Mouse (Mus musculus) hindbrain, embryonic 13.5 days (tissue): ENCODE measurements around the gene Zbp1. TPM values are rescaled to one million over a fixed set of nuclear protein-coding genes. Genes with fewer than 3 reads are reported as not detected.

Experiments
- ATAC-seq: fragments of 200-750 bp; cut with Nextera tagmentation; 2 replicates; pipeline ENCODE4 v1.8.0; 2017; ENCODE audit warnings: moderate TSS enrichment; ENCODE audit not compliant: low FRiP score
- H3K27ac ChIP-seq: fragments of 300-500 bp; sonication (generic); 2 replicates; pipeline ENCODE4 v1.5.1; 2015; ENCODE audit warnings: inconsistent platforms, mild to moderate bottlenecking, moderate library complexity
- H3K27me3 ChIP-seq: fragments of 300-500 bp; sonication (generic); 2 replicates; pipeline ENCODE4 v1.6.1; 2015; ENCODE audit warnings: mild to moderate bottlenecking, inconsistent platforms
- H3K36me3 ChIP-seq: fragments of 300-500 bp; sonication (generic); 2 replicates; pipeline ENCODE4 v1.6.1; 2015; ENCODE audit warnings: mild to moderate bottlenecking, inconsistent platforms
- H3K4me1 ChIP-seq: fragments of 300-500 bp; sonication (generic); replicated peaks from 2 replicates; pipeline ENCODE4 v1.6.1; 2015; ENCODE audit warnings: inconsistent platforms
- H3K4me2 ChIP-seq: fragments of 300-500 bp; sonication (generic); 2 replicates; pipeline ENCODE4 v1.6.1; 2015; ENCODE audit warnings: inconsistent platforms, mild to moderate bottlenecking, moderate library complexity
- H3K4me3 ChIP-seq: fragments of 300-500 bp; sonication (generic); 2 replicates; pipeline ENCODE4 v1.5.1; 2015; ENCODE audit warnings: mild to moderate bottlenecking, inconsistent platforms
- H3K9ac ChIP-seq: fragments of 300-500 bp; sonication (generic); 2 replicates; pipeline ENCODE4 v1.6.1; 2015; ENCODE audit warnings: mild to moderate bottlenecking, inconsistent platforms
- H3K9me3 ChIP-seq: fragments of 300-500 bp; sonication (generic); 2 replicates; pipeline ENCODE4 v1.6.1; 2016; ENCODE audit warnings: inconsistent platforms
- WGBS: fragments of 180-500 bp; shearing (Covaris S2); methylation state at CpG from one replicate; pipeline ENCODE4 v1.1.7; 2015; 5-methylcytosine and 5-hydroxymethylcytosine counted together
- polyA plus RNA-seq: library from polyadenylated mRNA; unstranded; fragments of >200 nt; fragmentation: Nextera tagmentation; extraction: Ambion mirVana; gene quantifications from 2 replicates; pipeline ENCODE4 v1.2.1, GENCODE M21; 2015

Zbp1 gene
- polyA plus RNA-seq, 1 experiment from 2014 or later: 0.29 TPM

GRCm38 (mm10) chr2:173181901-173182300 lies 36.8 kb downstream of the Zbp1 start:
- H3K4me3 ChIP-seq: no peak overlapping the region
- H3K9me3 ChIP-seq: no peaks in the 10 kb centered on the region
- no peak overlapping the region for H3K27ac ChIP-seq
- WGBS: 87% methylated on average over 7 of the region's 7 CpGs
- no peak for ATAC-seq
- H3K4me2 ChIP-seq: no peak overlapping the region
- H3K36me3 ChIP-seq: no peaks in the 10 kb centered on the region
- peaks cover 31% of the 10 kb centered on the region for H3K27me3 ChIP-seq
- H3K9ac ChIP-seq: no peak overlapping the region
- no peaks in the 10 kb centered on the region for H3K4me1 ChIP-seq

GRCm38 (mm10) chr2:173181486-173181885 lies 37.2 kb downstream of the Zbp1 start:
- 64% methylated on average over 5 of the region's 5 CpGs for WGBS
- Histone ChIP-seq H3K9ac (no peak overlapping the region), H3K27ac (no peak overlapping the region), H3K36me3 (no peaks in the 10 kb centered on the region), H3K4me1 (no peaks in the 10 kb centered on the region), H3K4me3 (no peak overlapping the region), H3K9me3 (no peaks in the 10 kb centered on the region), H3K4me2 (no peak overlapping the region), H3K27me3 (peaks cover 30% of the 10 kb centered on the region)
- ATAC-seq: no peak

GRCm38 (mm10) chr2:173180721-173181388 lies 37.9 kb downstream of the Zbp1 start:
- WGBS: 84% methylated on average over 11 of the region's 11 CpGs
- Histone ChIP-seq H3K4me2 (no peak overlapping the region), H3K9me3 (no peaks in the 10 kb centered on the region), H3K27ac (no peak overlapping the region), H3K9ac (no peak overlapping the region), H3K4me1 (no peaks in the 10 kb centered on the region), H3K4me3 (no peak overlapping the region), H3K36me3 (no peaks in the 10 kb centered on the region), H3K27me3 (peaks cover 29% of the 10 kb centered on the region)
- no peak for ATAC-seq

GRCm38 (mm10) chr2:173180026-173180425 lies 38.7 kb downstream of the Zbp1 start:
- no peak overlapping the region for H3K9ac ChIP-seq
- no peak overlapping the region for H3K4me2 ChIP-seq
- WGBS: 88% methylated on average over 4 of the region's 4 CpGs
- H3K4me1 ChIP-seq: no peaks in the 10 kb centered on the region
- peaks cover 21% of the 10 kb centered on the region for H3K27me3 ChIP-seq
- H3K4me3 ChIP-seq: no peak overlapping the region
- no peaks in the 10 kb centered on the region for H3K9me3 ChIP-seq
- no peak for ATAC-seq
- no peak overlapping the region for H3K27ac ChIP-seq
- no peaks in the 10 kb centered on the region for H3K36me3 ChIP-seq

GRCm38 (mm10) chr2:173179046-173179445 lies 39.7 kb downstream of the Zbp1 start:
- Histone ChIP-seq H3K4me1 (peaks cover 8% of the 10 kb centered on the region), H3K27ac (no peak overlapping the region), H3K9ac (no peak overlapping the region), H3K36me3 (no peaks in the 10 kb centered on the region), H3K9me3 (no peaks in the 10 kb centered on the region), H3K4me2 (no peak overlapping the region), H3K4me3 (no peak overlapping the region), H3K27me3 (peaks cover 15% of the 10 kb centered on the region)
- WGBS: 82% methylated on average over 7 of the region's 7 CpGs
- ATAC-seq: no peak

- H3K27me3 ChIP-seq: peaks cover 14% of the 10 kb centered on the region
- no peak overlapping the region for H3K9ac ChIP-seq
- no peak overlapping the region for H3K4me2 ChIP-seq
- H3K36me3 ChIP-seq: no peaks in the 10 kb centered on the region
- no peak for ATAC-seq
- no peaks in the 10 kb centered on the region for H3K9me3 ChIP-seq
- no peak overlapping the region for H3K4me3 ChIP-seq
- no peak overlapping the region for H3K27ac ChIP-seq
- WGBS: 88% methylated on average over 8 of the region's 8 CpGs
- H3K4me1 ChIP-seq: peaks cover 18% of the 10 kb centered on the region
Observed at GRCm38 (mm10) chr2:173177951-173178350, 40.8 kb downstream of the Zbp1 start.

- Histone ChIP-seq H3K9me3 (no peaks in the 10 kb centered on the region), H3K27ac (no peak overlapping the region), H3K4me3 (no peak overlapping the region), H3K4me1 (peaks cover 23% of the 10 kb centered on the region), H3K4me2 (no peak overlapping the region), H3K9ac (no peak overlapping the region), H3K36me3 (no peaks in the 10 kb centered on the region), H3K27me3 (0 out of 2 replicates have a peak, but pooled peaks cover 10% of the 10 kb centered on the region)
- no peak for ATAC-seq
- 88% methylated on average over 5 of the region's 5 CpGs for WGBS
Observed at GRCm38 (mm10) chr2:173177481-173177880, 41.2 kb downstream of the Zbp1 start.

- Histone ChIP-seq H3K4me1 (peaks cover 41% of the 10 kb centered on the region), H3K9ac (no peak overlapping the region), H3K4me2 (no peak overlapping the region), H3K4me3 (no peak overlapping the region), H3K9me3 (no peaks in the 10 kb centered on the region), H3K27ac (no peak overlapping the region), H3K27me3 (0 out of 2 replicates have a peak, but pooled peaks cover under 1% of the 10 kb centered on the region), H3K36me3 (no peaks in the 10 kb centered on the region)
- no peak for ATAC-seq
- 91% methylated on average over 5 of the region's 5 CpGs for WGBS
Observed at GRCm38 (mm10) chr2:173175703-173176102, 43.0 kb downstream of the Zbp1 start.

- Histone ChIP-seq H3K4me2 (peak overlapping the region; percentile 57), H3K4me1 (peaks cover 49% of the 10 kb centered on the region), H3K36me3 (no peaks in the 10 kb centered on the region), H3K4me3 (no peak overlapping the region), H3K27me3 (no peaks in the 10 kb centered on the region), H3K9me3 (no peaks in the 10 kb centered on the region), H3K27ac (peak overlapping the region; percentile 93), H3K9ac (no peak overlapping the region)
- WGBS: 30% methylated on average over 1 of the region's 1 CpGs
- no peak for ATAC-seq
Observed at GRCm38 (mm10) chr2:173174569-173174968, 44.2 kb downstream of the Zbp1 start.

GRCm38 (mm10) chr2:173173521-173174511 lies 44.9 kb downstream of the Zbp1 start:
- peak; percentile 84 for ATAC-seq

GRCm38 (mm10) chr2:173173008-173173407 lies 45.7 kb downstream of the Zbp1 start:
- ATAC-seq: peak; percentile 46
- Histone ChIP-seq H3K4me3 (no peak overlapping the region), H3K4me1 (peaks cover 65% of the 10 kb centered on the region), H3K27ac (peak overlapping the region; percentile 93), H3K9ac (no peak overlapping the region), H3K9me3 (no peaks in the 10 kb centered on the region), H3K27me3 (no peaks in the 10 kb centered on the region), H3K36me3 (no peaks in the 10 kb centered on the region), H3K4me2 (peak overlapping the region; percentile 57)
- 5% methylated on average over 2 of the region's 2 CpGs for WGBS

More at GRCm38 (mm10) chr2:173173521-173174511, 44.9 kb downstream of the Zbp1 start:
- no peaks in the 10 kb centered on the region for H3K27me3 ChIP-seq
- peak overlapping the region; percentile 93 for H3K27ac ChIP-seq
- H3K9me3 ChIP-seq: no peaks in the 10 kb centered on the region
- H3K4me1 ChIP-seq: peaks cover 57% of the 10 kb centered on the region
- H3K4me3 ChIP-seq: peak overlapping the region; percentile 25
- peak overlapping the region; percentile 71 for H3K9ac ChIP-seq
- WGBS: 2% methylated on average over 22 of the region's 22 CpGs
- no peaks in the 10 kb centered on the region for H3K36me3 ChIP-seq
- peak overlapping the region; percentile 57 for H3K4me2 ChIP-seq

GRCm38 (mm10) chr2:173172386-173172785 lies 46.3 kb downstream of the Zbp1 start:
- H3K4me1 ChIP-seq: peaks cover 69% of the 10 kb centered on the region
- no peak overlapping the region for H3K4me2 ChIP-seq
- H3K4me3 ChIP-seq: no peak overlapping the region
- no peaks in the 10 kb centered on the region for H3K9me3 ChIP-seq
- WGBS: 84% methylated on average over 1 of the region's 1 CpGs
- no peaks in the 10 kb centered on the region for H3K36me3 ChIP-seq
- no peak overlapping the region for H3K9ac ChIP-seq
- ATAC-seq: no peak
- H3K27me3 ChIP-seq: no peaks in the 10 kb centered on the region
- H3K27ac ChIP-seq: peak overlapping the region; percentile 93
